Mouse (Mus musculus) megakaryocyte, embryonic 14.5 days (primary cell): Measurements from ENCODE around the gene Mtif3.

ENCODE experiments used
- FLI1 ChIP-seq: IDR thresholded peaks from 2 replicates; pipeline ENCODE4 v1.6.1; 2012; ENCODE audit warnings: low read length, inconsistent platforms, mixed read lengths
- GATA1 ChIP-seq: IDR thresholded peaks from 3 replicates; pipeline ENCODE4 v1.6.1; 2012; ENCODE audit warnings: mixed read lengths, low read length, inconsistent platforms, borderline replicate concordance

GRCm38 (mm10) chr5:146954576-146954975 lies 9.0 kb downstream of the Mtif3 start:
- TF ChIP-seq GATA1 (no peak), FLI1 (no peak)
